Mouse (Mus musculus) bone marrow, adult 2 months (tissue): ENCODE results near the gene Arl3. TPM values are rescaled to one million over a fixed set of nuclear protein-coding genes. Genes with fewer than 3 reads are reported as not detected.

Source experiments
- H3K27ac ChIP-seq: fragments of 200-500 bp; 2 replicates; pipeline ENCODE4 v1.5.1; 2012; ENCODE audit warnings: low read depth, mild to moderate bottlenecking, control low read depth, inconsistent platforms, low read length; ENCODE audit not compliant: control insufficient read depth, poor library complexity, insufficient read depth
- H3K4me1 ChIP-seq: fragments of 200-500 bp; 2 replicates; pipeline ENCODE4 v1.6.1; 2011; ENCODE audit warnings: low read length; ENCODE audit not compliant: control insufficient read depth, insufficient read depth
- H3K4me3 ChIP-seq: fragments of 200-500 bp; replicated peaks from 2 replicates; pipeline ENCODE3; 2011; ENCODE audit warnings: mild to moderate bottlenecking, low read depth, low read length, control low read depth; ENCODE audit not compliant: control insufficient read depth
- CTCF ChIP-seq: fragments of 200-500 bp; IDR thresholded peaks from 2 replicates; pipeline ENCODE4 v1.5.1; 2011; ENCODE audit warnings: low read length, control low read depth; ENCODE audit not compliant: control insufficient read depth, insufficient read depth
- POLR2A ChIP-seq: fragments of 200-500 bp; IDR thresholded peaks from 2 replicates; pipeline ENCODE4 v1.6.1; 2011; ENCODE audit warnings: low read depth, mild to moderate bottlenecking, control low read depth, low read length, borderline replicate concordance; ENCODE audit not compliant: control insufficient read depth
- WGBS: fragments of 180-500 bp; shearing (Covaris S2); methylation state at CpG from one replicate; pipeline ENCODE4 v1.1.7; 2018; 5-methylcytosine and 5-hydroxymethylcytosine counted together
- polyA plus RNA-seq: library from polyadenylated mRNA; stranded (reverse); fragments of >200 nt; gene quantifications from 2 replicates; pipeline ENCODE4 v1.2.4, GENCODE M21; 2011; ENCODE audit warnings: low replicate concordance; ENCODE audit not compliant: missing spikeins, insufficient read depth, insufficient read length

Gene Arl3
- polyA plus RNA-seq = 14.0 and 18.3 TPM in 2 replicates

DNA sequence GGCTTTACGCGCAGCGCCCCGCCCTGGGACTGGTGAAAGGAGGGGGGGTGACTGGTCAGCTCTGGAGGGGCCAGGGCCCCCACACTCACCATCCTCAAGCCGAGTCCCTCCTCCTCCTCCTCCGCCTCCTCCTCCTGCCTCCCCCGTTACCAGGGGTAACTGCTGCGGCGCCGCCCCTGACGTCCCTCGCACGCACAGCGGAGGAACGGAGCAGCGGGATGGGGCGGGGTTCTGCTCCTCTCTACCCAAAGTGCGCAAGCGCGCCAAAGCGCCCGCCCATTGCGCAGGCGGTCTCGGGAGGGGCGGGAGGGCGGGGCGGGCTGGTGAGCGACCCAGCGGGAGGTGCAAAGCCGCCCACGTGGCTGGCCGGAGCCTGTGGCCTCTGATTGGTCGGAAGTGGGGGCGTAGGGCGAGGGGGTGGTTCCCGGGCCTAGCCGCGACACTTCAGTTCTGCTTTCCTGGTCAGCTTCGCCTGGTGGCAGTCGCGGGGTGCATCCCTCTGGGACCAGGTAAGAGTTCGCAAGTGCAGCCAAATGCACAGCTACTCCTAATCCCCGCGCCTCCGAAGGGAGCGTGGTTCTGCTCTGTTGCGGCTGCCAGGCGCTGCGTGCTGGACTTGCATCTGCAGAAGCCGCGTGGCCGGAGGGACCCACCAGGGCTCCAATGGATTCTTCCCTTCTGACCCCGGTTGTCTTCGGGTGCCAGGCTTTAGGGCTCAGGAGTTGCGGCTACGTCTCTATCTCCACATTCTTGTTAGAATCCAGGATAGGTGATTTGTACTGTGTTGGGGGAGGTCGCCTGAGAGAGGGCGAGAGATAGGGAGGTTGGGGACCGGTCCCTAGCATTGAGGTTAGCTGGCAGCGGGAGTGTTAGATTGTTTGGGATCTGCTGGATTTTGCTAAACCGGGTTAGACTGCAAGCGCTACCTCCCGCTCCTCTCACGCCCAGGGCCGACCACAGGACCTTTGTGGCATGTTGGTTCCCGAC, at the start of gene Arl3, which contains the start of gene Sfxn2:
Gene Arl3 (minus strand): TSS at position 248 of the 987 bp plus-strand sequence.
Gene Sfxn2 (plus strand): TSS at position 415 of the 987 bp plus-strand sequence.
- peak; percentile 83 for TF ChIP-seq POLR2A
- TF ChIP-seq CTCF = no peak
- Histone ChIP-seq H3K4me1 (no peaks in the 10 kb centered on the region), H3K27ac (peak within 1 kb of the TSS; percentile 17; the same call in 1 of the 2 replicates), H3K4me3 (peak within 1 kb of the TSS; percentile 82)
- WGBS = under 1% methylated on average over 66 of the region's 67 CpGs

DNA sequence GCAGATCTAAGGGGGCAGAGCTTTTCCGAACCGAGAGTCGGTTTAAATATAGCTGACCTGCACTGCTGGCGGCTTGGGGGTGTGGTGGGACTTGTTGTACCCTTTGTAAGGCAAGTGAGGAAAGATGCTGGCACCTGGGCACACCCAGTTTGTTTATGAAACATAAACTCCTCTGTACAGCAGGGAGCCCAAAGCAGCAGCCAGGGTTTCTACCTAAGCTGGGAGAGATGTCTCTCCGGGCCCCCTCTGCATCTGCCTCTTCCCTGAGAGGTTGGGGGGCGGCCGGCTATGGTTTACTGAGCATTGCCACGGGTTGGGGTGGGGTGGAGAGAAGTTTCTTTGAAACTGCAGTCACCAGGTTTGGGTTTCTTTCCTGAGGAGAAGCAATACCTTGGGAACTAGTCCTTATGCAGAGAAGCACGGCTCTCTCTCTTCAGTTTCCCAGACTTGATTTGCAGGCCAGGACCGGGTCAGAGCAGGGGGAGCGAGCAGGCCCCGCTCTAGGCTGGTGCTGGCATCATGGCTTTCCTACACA, 49.7 kb upstream of the Arl3 start:
- 77% methylated on average over 12 of the region's 12 CpGs for WGBS
- H3K4me1 ChIP-seq = peaks cover 8% of the 10 kb centered on the region
- H3K4me3 ChIP-seq = no peak overlapping the region
- TF ChIP-seq CTCF (no peak), POLR2A (no peak)
- H3K27ac ChIP-seq = no peak overlapping the region

DNA sequence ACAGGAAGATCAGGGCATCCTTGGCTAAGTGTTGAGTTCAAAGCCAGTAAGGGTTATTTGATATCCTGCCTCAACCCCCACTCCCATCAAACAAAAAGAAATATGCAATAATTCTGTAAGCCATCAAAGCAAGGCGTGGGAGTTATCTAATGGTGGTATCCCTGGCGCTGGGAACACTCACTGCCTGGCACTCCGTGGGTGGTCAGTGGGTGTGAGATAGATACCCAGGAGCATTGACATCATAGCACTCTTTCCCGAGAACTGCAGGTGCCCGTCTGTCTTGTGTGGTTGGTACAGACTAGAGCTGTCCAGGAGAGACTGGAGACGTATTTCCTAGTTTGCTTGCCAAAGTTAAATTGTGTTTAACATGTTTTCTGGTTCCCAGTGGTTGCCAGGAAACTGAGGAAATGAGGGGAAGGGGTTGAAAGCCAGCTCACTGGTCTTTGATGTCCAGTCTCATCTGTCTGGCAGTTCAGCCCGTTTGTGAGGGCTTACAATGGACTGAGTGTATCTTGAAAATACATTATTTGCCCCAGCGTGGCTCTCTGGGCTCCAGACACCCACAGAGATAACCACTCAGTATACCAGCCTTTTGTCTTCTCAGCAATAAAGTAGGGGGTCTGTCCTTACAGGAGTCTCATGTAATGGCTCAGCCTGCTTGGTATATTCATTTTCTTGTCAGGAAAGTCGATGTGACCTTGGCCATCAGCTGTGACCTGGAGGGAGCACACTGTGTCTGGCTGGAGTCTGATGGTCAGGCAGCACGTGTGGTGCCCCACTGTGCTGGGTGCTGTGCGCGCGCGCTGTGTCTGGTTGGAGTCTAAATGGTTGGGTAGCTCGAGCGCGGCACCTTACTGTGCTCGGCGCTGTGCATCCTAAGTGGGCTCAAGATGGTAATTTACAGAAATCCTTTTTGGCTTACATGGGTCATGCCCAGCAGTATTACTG, 48.5 kb upstream of the Arl3 start:
- H3K27ac ChIP-seq = no peak overlapping the region
- no peak for TF ChIP-seq CTCF
- TF ChIP-seq POLR2A = no peak
- peaks cover 10% of the 10 kb centered on the region for H3K4me1 ChIP-seq
- H3K4me3 ChIP-seq = no peak overlapping the region
- WGBS = 85% methylated on average over 19 of the region's 19 CpGs

DNA sequence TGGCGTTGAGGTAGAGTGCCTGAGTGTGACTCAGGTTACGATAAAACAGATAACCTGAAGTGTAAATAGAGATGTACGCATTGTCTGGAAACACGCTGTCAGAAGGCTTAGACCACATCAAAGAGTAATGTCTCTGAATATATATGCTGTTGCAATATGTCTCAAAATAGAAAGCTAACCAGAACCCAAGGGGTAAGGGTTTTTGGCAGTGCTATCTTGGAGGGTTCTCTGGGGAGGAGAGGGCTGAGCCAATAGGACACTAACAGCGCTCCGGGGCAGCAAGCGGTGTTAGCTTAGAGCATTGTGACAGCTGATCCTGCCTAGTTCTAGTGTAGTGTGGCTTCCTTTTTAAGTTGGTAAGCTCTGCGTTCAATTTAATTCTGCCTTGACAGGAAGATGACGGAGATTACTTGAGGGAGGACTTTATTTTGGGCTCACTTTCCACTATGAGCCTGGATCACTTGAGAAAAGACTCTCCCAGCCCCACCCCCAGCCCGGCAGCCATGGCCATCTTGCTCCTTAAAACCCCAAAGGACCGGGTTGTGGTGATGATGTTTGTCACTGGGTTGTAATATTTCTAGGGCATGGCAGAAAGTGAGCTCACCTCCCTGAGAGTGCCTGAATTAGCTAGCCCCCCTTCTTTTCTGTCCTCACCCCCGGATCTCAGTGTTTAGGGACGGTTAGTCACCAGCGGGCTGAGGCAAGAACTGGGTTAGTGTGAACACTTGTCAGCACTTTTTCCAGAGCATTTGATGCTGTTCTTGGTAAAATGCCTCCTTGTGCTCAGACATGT, 47.2 kb upstream of the Arl3 start:
- Histone ChIP-seq H3K27ac (no peak overlapping the region), H3K4me3 (no peak overlapping the region), H3K4me1 (peaks cover 12% of the 10 kb centered on the region)
- 67% methylated on average over 14 of the region's 14 CpGs for WGBS
- no peak for TF ChIP-seq POLR2A
- TF ChIP-seq CTCF = no peak

DNA sequence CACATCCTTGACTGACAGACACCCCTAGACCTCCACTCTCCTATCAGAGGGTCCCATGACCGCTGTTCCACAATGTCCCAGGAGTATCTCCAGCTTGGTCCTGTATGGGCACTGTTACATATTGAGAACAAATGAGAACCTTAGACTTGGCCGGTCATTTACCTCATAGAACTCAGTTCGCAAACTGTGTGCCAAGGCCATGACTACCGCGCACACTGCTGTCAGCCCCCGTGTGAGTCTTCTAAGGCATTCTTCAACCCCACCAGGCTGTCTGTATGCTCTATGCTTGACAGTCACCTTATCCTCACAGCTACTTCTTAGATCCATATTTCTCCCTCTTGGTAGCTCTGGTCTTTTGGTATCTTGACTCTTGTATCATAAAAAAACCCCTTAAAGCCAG, 46.5 kb upstream of the Arl3 start:
- H3K4me3 ChIP-seq = no peak overlapping the region
- no peak overlapping the region for H3K27ac ChIP-seq
- peaks cover 12% of the 10 kb centered on the region for H3K4me1 ChIP-seq
- no peak for TF ChIP-seq POLR2A
- no peak for TF ChIP-seq CTCF
- WGBS = 89% methylated on average over 6 of the region's 6 CpGs

DNA sequence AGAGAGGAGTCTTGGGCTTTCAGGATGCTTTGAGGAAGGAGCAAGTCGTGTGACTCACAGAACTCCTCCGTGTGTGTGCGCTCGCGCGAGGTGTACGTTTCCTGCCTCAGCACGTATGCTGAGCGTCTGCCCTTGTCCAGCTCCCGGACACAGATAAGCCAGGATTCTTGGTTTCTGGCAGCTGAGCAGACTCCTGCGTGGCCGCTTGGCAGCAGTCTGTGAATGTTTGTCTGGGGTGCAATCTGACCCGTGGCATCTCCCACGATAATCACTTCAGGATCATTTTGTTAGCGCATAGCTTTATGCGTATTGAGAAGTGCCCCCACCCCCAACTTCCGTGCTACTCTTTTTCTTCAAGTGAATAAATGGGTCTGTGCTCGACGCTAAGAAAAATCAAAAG, 46.0 kb upstream of the Arl3 start:
- TF ChIP-seq CTCF = no peak
- TF ChIP-seq POLR2A = no peak

DNA sequence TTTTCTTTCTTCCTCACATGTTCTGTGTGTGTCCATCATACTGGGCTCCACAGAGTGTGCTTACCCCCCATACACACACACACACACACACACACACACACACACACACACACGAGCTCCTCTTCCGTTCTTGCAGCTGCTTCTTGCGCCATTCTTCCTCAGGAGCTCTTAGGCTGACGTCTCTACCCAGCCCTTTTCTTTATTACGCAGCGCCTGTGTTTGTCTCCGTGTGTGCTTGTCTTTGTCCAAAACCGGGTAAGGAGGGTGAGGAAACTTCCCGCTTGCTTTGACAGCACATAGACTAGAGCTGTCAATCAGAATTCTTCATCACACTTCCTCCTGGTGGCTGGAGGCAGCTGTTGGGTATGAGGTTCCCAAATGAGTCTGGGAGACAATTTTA, 45.3 kb upstream of the Arl3 start:
- peak overlapping the region; percentile 97 for H3K27ac ChIP-seq
- H3K4me1 ChIP-seq = peaks cover 13% of the 10 kb centered on the region
- H3K4me3 ChIP-seq = no peak overlapping the region
- WGBS = 36% methylated on average over 9 of the region's 9 CpGs
- no peak for TF ChIP-seq POLR2A
- no peak for TF ChIP-seq CTCF

More for the DNA sequence above, 46.0 kb upstream of the Arl3 start:
- H3K4me1 ChIP-seq = peaks cover 12% of the 10 kb centered on the region
- H3K27ac ChIP-seq = peak overlapping the region; percentile 97
- no peak overlapping the region for H3K4me3 ChIP-seq
- WGBS = 72% methylated on average over 19 of the region's 19 CpGs
